Mouse (Mus musculus): ENCODE results near the gene Aatk. TPM values are rescaled to one million over a fixed set of nuclear protein-coding genes. Genes with fewer than 3 reads are reported as not detected.
A peak's percentile ranks its signal among the peaks of the same experiment; 100 is the strongest.

Gene Aatk
- polyA plus RNA-seq, 1 experiment from 2014 or later, result 3.5 TPM

DNA sequence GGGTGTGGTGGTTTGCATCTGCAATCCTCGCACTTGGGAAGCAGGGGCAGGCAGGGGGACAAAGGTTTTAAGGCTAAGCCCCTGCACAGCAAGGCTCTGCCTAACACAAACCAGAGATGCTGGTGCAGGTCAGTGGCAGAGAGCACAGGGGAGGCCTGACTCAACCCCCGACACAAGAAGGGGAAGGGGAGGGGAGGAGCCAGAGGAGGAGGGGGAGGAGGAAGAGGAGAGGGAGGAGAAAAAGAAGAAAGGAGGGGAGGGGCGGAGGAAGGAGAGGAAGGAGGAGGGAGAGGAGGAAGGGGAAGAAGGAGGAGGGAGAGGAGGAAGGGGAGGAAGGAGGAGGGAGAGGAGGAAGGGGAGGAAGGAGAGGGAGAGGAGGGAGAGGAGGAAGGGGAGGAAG is 12.7 kb downstream of the Aatk start:
- H3K4me1 ChIP-seq (replicated peaks; ENCODE audit: control insufficient read depth, insufficient read depth, low read length), result 0 out of 2 replicates have a peak, but pooled peaks cover 2% of the 10 kb centered on the region

GRCm38 (mm10) chr11:120033473-120033872 is 13.5 kb downstream of the Aatk start:
- no peaks in the 10 kb centered on the region for H3K36me3 ChIP-seq (ENCODE audit: control insufficient read depth, insufficient read depth, low read length)
- H3K4me3 ChIP-seq (ENCODE audit: low read depth, low read length), result no peak overlapping the region
- H3K27ac ChIP-seq (ENCODE audit: low read depth, low read length), result no peak overlapping the region
- H3K4me2 ChIP-seq (ENCODE audit: low read depth, low read length, severe bottlenecking), result no peak overlapping the region
- ATAC-seq (replicated peaks; ENCODE audit: low FRiP score) (no peak), DNase-seq (ENCODE audit: low spot score) (no peak)
- 63% methylated on average over 3 of the region's 3 CpGs for WGBS
- 0 out of 2 replicates have a peak, but pooled peaks cover 2% of the 10 kb centered on the region for H3K4me1 ChIP-seq (replicated peaks; ENCODE audit: control insufficient read depth, insufficient read depth, low read length)
- no peaks in the 10 kb centered on the region for H3K9me3 ChIP-seq (ENCODE audit: control insufficient read depth, low read length)
- H3K9ac ChIP-seq (ENCODE audit: low read length), result no peak overlapping the region
- no peaks in the 10 kb centered on the region for H3K27me3 ChIP-seq (ENCODE audit: control insufficient read depth, insufficient read depth, low read length)

More for the DNA sequence above, 12.7 kb downstream of the Aatk start:
- no peaks in the 10 kb centered on the region for H3K36me3 ChIP-seq (ENCODE audit: control insufficient read depth, insufficient read depth, low read length)
- H3K9ac ChIP-seq (ENCODE audit: low read length), result no peak overlapping the region
- no peak overlapping the region for H3K4me2 ChIP-seq (ENCODE audit: low read depth, low read length, severe bottlenecking)
- H3K27ac ChIP-seq (ENCODE audit: low read depth, low read length), result no peak overlapping the region
- ATAC-seq (replicated peaks; ENCODE audit: low FRiP score) (no peak), DNase-seq (ENCODE audit: low spot score) (no peak)
- no peaks in the 10 kb centered on the region for H3K9me3 ChIP-seq (ENCODE audit: control insufficient read depth, low read length)
- no peak overlapping the region for H3K4me3 ChIP-seq (ENCODE audit: low read depth, low read length)
- no peaks in the 10 kb centered on the region for H3K27me3 ChIP-seq (ENCODE audit: control insufficient read depth, insufficient read depth, low read length)
- WGBS, result 31% methylated on average over 3 of the region's 3 CpGs

DNA sequence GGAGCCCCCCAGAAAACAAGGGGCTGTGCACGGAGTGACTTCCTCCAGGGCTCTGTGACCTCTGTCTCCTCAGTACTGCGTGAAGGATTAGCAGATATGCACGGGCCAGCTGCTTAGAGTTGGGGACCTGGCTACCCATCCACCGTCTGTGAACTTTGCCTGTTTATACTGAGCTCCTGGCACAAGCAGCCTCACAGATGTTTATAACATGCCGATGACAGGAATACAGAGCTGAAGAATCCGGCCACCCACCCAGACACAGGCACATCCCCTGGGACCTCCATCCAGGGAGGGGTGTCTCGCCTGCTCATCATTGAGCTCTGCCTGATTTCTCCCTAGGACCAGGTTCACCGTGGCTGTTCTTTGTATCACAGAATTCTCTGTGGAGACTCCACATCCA is 14.9 kb downstream of the Aatk start:
- H3K27ac ChIP-seq (ENCODE audit: low read depth, low read length), result no peak overlapping the region
- no peaks in the 10 kb centered on the region for H3K27me3 ChIP-seq (ENCODE audit: control insufficient read depth, insufficient read depth, low read length)
- H3K9me3 ChIP-seq (ENCODE audit: control insufficient read depth, low read length), result no peaks in the 10 kb centered on the region
- WGBS, result 69% methylated on average over 8 of the region's 8 CpGs
- no peaks in the 10 kb centered on the region for H3K36me3 ChIP-seq (ENCODE audit: control insufficient read depth, insufficient read depth, low read length)
- ATAC-seq (replicated peaks; ENCODE audit: low FRiP score) (no peak), DNase-seq (ENCODE audit: low spot score) (no peak)
- no peak overlapping the region for H3K9ac ChIP-seq (ENCODE audit: low read length)
- H3K4me3 ChIP-seq (ENCODE audit: low read depth, low read length), result no peak overlapping the region
- 0 out of 2 replicates have a peak, but pooled peaks cover 2% of the 10 kb centered on the region for H3K4me1 ChIP-seq (replicated peaks; ENCODE audit: control insufficient read depth, insufficient read depth, low read length)
- no peak overlapping the region for H3K4me2 ChIP-seq (ENCODE audit: low read depth, low read length, severe bottlenecking)

DNA sequence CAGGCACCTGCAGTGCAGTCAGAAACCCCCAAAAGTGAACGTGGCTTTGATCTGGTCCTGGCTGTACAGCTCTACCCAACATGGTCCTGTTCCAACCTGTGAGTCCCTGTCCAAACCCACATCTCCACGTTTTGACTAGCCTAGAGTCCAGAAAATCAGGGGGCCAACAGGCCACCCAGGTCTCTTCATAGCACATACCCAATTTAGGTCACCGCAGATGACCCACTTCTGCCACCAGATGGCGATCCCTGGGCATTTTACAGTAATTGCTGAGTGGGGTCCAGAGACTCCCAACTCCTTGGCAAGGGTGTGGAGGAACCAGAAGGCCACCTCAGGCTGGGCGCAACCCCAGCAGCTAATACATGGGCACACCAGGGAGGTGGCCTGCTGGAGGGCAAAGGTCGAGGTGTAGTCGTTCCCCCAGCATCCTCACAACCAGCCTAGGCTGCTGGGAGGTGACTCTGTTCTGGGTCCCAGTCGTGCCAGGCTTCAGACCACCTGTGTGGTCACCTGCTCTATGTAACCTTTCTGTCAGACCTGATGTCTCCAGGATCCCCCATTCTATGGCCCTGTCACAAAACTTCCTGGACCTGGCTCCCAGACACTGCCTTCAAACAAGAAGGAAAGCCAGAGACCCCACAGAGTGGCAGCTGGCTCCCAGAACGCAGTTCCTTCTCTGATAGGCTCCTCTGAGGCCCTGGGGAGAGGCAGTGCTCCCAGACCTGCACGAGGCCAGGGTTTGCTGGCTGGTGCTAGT is 16.6 kb downstream of the Aatk start:
- WGBS, result 41% methylated on average over 10 of the region's 10 CpGs
- DNase-seq (ENCODE audit: low spot score) (peak; percentile 77), ATAC-seq (replicated peaks; ENCODE audit: low FRiP score) (peak; percentile 66)
- Histone ChIP-seq H3K4me3 (ENCODE audit: low read depth, low read length) (no peak overlapping the region), H3K4me1 (replicated peaks; ENCODE audit: control insufficient read depth, insufficient read depth, low read length) (0 out of 2 replicates have a peak, but pooled peaks cover 2% of the 10 kb centered on the region), H3K36me3 (ENCODE audit: control insufficient read depth, insufficient read depth, low read length) (no peaks in the 10 kb centered on the region), H3K27ac (ENCODE audit: low read depth, low read length) (no peak overlapping the region), H3K4me2 (ENCODE audit: low read depth, low read length, severe bottlenecking) (no peak overlapping the region), H3K27me3 (ENCODE audit: control insufficient read depth, insufficient read depth, low read length) (no peaks in the 10 kb centered on the region), H3K9me3 (ENCODE audit: control insufficient read depth, low read length) (no peaks in the 10 kb centered on the region), H3K9ac (ENCODE audit: low read length) (no peak overlapping the region)

DNA sequence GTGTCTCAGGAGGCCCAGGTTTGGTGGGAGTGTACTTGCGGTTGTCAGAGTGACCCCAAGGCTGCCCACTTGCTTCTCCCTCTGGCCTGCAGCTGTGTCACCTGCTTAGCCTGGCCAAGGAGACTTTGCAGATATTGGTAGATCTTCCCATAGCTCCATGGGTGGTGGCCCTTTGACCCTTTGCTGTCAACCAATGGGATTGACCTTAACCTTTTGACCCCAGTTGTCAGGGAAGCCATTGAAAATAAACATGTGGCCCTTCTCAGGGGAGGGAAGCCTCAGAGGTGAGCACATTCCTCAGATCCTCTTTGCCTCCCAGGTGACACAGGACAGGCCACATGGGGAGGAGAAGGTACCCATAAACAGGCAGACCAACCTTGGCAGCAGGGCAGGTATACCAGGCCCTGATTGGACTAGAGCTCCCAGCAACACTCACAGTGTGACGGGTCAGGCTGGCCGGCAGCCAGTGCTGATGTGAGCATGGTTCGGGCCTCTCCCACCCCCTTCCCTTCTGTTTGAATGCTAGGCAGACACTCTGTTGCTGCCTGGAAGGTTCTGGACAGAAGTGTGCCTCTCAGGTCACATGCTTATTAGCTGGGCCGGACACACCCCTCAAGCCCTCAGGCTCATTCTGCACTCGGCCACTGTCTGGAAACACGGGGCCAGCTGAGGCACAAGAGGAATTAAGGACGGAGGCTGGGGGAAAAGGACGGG is 17.4 kb downstream of the Aatk start:
- no peaks in the 10 kb centered on the region for H3K27me3 ChIP-seq (ENCODE audit: control insufficient read depth, insufficient read depth, low read length)
- H3K4me3 ChIP-seq (ENCODE audit: low read depth, low read length), result no peak overlapping the region
- no peak overlapping the region for H3K4me2 ChIP-seq (ENCODE audit: low read depth, low read length, severe bottlenecking)
- WGBS, result 52% methylated on average over 9 of the region's 9 CpGs
- no peaks in the 10 kb centered on the region for H3K36me3 ChIP-seq (ENCODE audit: control insufficient read depth, insufficient read depth, low read length)
- no peaks in the 10 kb centered on the region for H3K9me3 ChIP-seq (ENCODE audit: control insufficient read depth, low read length)
- no peak overlapping the region for H3K27ac ChIP-seq (ENCODE audit: low read depth, low read length)
- ATAC-seq (replicated peaks; ENCODE audit: low FRiP score), result no peak
- no peak for DNase-seq (ENCODE audit: low spot score)
- no peak overlapping the region for H3K9ac ChIP-seq (ENCODE audit: low read length)
- 0 out of 2 replicates have a peak, but pooled peaks cover 2% of the 10 kb centered on the region for H3K4me1 ChIP-seq (replicated peaks; ENCODE audit: control insufficient read depth, insufficient read depth, low read length)

- ATAC-seq (replicated peaks; ENCODE audit: low FRiP score) (no peak), DNase-seq (ENCODE audit: low spot score) (no peak)
- H3K36me3 ChIP-seq (ENCODE audit: control insufficient read depth, insufficient read depth, low read length), result no peaks in the 10 kb centered on the region
- no peak overlapping the region for H3K4me2 ChIP-seq (ENCODE audit: low read depth, low read length, severe bottlenecking)
- no peak overlapping the region for H3K27ac ChIP-seq (ENCODE audit: low read depth, low read length)
- no peak overlapping the region for H3K4me3 ChIP-seq (ENCODE audit: low read depth, low read length)
- H3K27me3 ChIP-seq (ENCODE audit: control insufficient read depth, insufficient read depth, low read length), result no peaks in the 10 kb centered on the region
- H3K9me3 ChIP-seq (ENCODE audit: control insufficient read depth, low read length), result no peaks in the 10 kb centered on the region
- WGBS, result 81% methylated on average over 18 of the region's 18 CpGs
- H3K4me1 ChIP-seq (replicated peaks; ENCODE audit: control insufficient read depth, insufficient read depth, low read length), result no peaks in the 10 kb centered on the region
- no peak overlapping the region for H3K9ac ChIP-seq (ENCODE audit: low read length)
Observed at GRCm38 (mm10) chr11:120028319-120029092, 18.5 kb downstream of the Aatk start.

DNA sequence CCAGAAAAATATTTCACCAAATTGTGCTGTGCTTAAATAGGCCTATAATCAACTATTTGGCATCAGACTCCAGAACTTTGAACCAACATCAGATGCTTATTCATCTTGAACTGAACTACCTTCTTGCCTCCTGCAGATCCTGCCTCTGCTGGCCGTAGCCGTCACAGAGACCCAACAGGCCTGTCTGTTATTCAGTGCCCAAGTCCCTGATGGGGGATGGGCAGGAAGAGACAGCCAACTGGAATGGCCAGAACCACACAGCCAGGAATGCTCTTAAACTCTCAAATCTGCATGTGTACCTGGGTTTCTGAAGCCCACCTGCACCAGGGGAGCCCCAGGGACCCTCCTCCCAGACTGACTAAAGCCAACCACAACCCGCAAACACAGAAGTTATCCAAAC is 20.0 kb downstream of the Aatk start:
- peaks cover 5% of the 10 kb centered on the region for H3K4me1 ChIP-seq (replicated peaks; ENCODE audit: control insufficient read depth, insufficient read depth, low read length)

DNA sequence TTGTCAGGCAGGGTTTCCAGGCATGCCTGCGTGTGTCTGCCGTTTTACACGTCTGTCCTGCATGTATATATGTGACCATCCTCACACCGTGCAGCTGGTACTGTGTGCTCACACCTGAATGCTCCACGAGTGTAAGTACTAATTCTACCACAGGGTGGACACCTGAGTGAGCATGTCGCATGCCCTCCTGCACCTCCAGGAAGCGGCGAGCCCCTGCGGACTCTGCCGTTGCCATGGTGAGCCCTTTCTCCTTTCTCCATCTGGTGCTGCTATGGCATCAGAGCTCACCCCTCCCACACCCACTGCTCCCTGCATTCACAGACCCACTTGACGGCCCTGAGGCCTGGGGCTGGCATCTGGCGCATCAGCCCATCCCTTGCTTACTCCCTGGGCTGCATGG is 24.1 kb downstream of the Aatk start:
- Histone ChIP-seq H3K9ac (ENCODE audit: low read length) (no peak overlapping the region; the same call in 1 of the 2 replicates), H3K4me2 (ENCODE audit: low read depth, low read length, severe bottlenecking) (no peak overlapping the region; the same call in 1 of the 2 replicates), H3K9me3 (ENCODE audit: control insufficient read depth, low read length) (no peaks in the 10 kb centered on the region), H3K4me3 (ENCODE audit: low read depth, low read length) (no peak overlapping the region), H3K36me3 (ENCODE audit: control insufficient read depth, insufficient read depth, low read length) (no peaks in the 10 kb centered on the region), H3K27me3 (ENCODE audit: control insufficient read depth, insufficient read depth, low read length) (no peaks in the 10 kb centered on the region), H3K27ac (ENCODE audit: low read depth, low read length) (no peak overlapping the region), H3K4me1 (replicated peaks; ENCODE audit: control insufficient read depth, insufficient read depth, low read length) (peaks cover 11% of the 10 kb centered on the region)
- ATAC-seq (replicated peaks; ENCODE audit: low FRiP score) (0 out of 2 replicates have a peak, but pooled peaks have one; percentile 27), DNase-seq (ENCODE audit: low spot score) (peak; percentile 63)
- 63% methylated on average over 12 of the region's 12 CpGs for WGBS

More for the DNA sequence above, 20.0 kb downstream of the Aatk start:
- DNase-seq (ENCODE audit: low spot score), result no peak
- H3K9ac ChIP-seq (ENCODE audit: low read length), result no peak overlapping the region
- 78% methylated on average over 3 of the region's 3 CpGs for WGBS
- no peak for ATAC-seq (replicated peaks; ENCODE audit: low FRiP score)
- no peak overlapping the region for H3K27ac ChIP-seq (ENCODE audit: low read depth, low read length)
- H3K27me3 ChIP-seq (ENCODE audit: control insufficient read depth, insufficient read depth, low read length), result no peaks in the 10 kb centered on the region
- H3K36me3 ChIP-seq (ENCODE audit: control insufficient read depth, insufficient read depth, low read length), result no peaks in the 10 kb centered on the region
- no peak overlapping the region for H3K4me2 ChIP-seq (ENCODE audit: low read depth, low read length, severe bottlenecking)
- H3K4me3 ChIP-seq (ENCODE audit: low read depth, low read length), result no peak overlapping the region
- no peaks in the 10 kb centered on the region for H3K9me3 ChIP-seq (ENCODE audit: control insufficient read depth, low read length)

Data from forebrain, embryonic 11.5 days (tissue).